Mouse (Mus musculus) limb, embryonic 12.5 days (tissue): ENCODE results near the gene Gm364. TPM values are rescaled to one million over a fixed set of nuclear protein-coding genes. Genes with fewer than 3 reads are reported as not detected.
A peak's percentile ranks its signal among the peaks of the same experiment; 100 is the strongest.

Experiments used
- ATAC-seq: fragments of 200-750 bp; cut with Nextera tagmentation; 2 replicates; pipeline ENCODE4 v1.8.0; 2017; ENCODE audit warnings: low read depth, moderate TSS enrichment; ENCODE audit not compliant: insufficient number of reproducible peaks, insufficient read depth, low FRiP score, low TSS enrichment
- H3K27ac ChIP-seq: fragments of 300-500 bp; sonication (generic); 2 replicates; pipeline ENCODE4 v1.5.1; 2016; ENCODE audit warnings: mild to moderate bottlenecking, moderate library complexity
- H3K27me3 ChIP-seq: fragments of 300-500 bp; sonication (generic); 2 replicates; pipeline ENCODE4 v1.6.1; 2016; ENCODE audit warnings: mild to moderate bottlenecking, moderate library complexity
- H3K36me3 ChIP-seq: fragments of 300-500 bp; sonication (generic); 2 replicates; pipeline ENCODE4 v1.6.1; 2016; ENCODE audit warnings: mild to moderate bottlenecking, moderate library complexity
- H3K4me1 ChIP-seq: fragments of 300-500 bp; sonication (generic); replicated peaks from 2 replicates; pipeline ENCODE4 v1.6.1; 2016
- H3K4me2 ChIP-seq: fragments of 300-500 bp; sonication (generic); 2 replicates; pipeline ENCODE4 v1.6.1; 2016; ENCODE audit warnings: mild to moderate bottlenecking, moderate library complexity
- H3K4me3 ChIP-seq: fragments of 300-500 bp; sonication (generic); replicated peaks from 2 replicates; pipeline ENCODE4 v1.5.1; 2016; ENCODE audit warnings: mild to moderate bottlenecking
- H3K9ac ChIP-seq: fragments of 300-500 bp; sonication (generic); replicated peaks from 2 replicates; pipeline ENCODE4 v1.6.1; 2016; ENCODE audit warnings: mild to moderate bottlenecking, moderate library complexity
- H3K9me3 ChIP-seq: fragments of 300-500 bp; sonication (generic); 2 replicates; pipeline ENCODE4 v1.6.1; 2016; ENCODE audit warnings: mild to moderate bottlenecking, moderate library complexity
- WGBS: fragments of 180-500 bp; shearing (Covaris S2); methylation state at CpG from one replicate; pipeline ENCODE4 v1.1.7; 2016; 5-methylcytosine and 5-hydroxymethylcytosine counted together
- polyA plus RNA-seq: library from polyadenylated mRNA; unstranded; fragments of >200 nt; fragmentation: Nextera tagmentation; extraction: Ambion mirVana; gene quantifications from 2 replicates; pipeline ENCODE4 v1.2.1, GENCODE M21; 2016

The Gm364 gene
- polyA plus RNA-seq = not detected in 2 replicates

DNA sequence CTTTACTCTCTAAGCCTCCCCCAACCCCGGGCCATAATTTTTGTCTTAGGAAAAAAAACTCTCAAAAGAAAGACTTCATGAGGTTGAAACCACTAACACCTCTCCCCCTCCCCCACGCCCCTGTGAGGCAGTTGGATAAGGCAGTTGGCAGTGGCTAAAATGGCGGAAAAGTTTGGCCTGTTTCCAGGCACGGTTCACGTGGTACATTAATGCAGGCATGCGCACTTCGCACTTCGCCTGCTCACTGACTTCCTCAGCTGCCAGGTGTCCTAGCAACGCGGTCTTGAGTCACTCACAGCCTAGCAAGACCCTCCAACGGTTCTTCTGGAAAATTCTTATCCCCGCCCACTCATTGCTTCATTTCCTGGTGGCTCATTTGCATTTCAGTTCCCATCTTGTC, at the start of gene Gm364:
Gene Gm364, plus strand, starts transcription at position 386 of the 400 bp plus-strand sequence.
- no peak for ATAC-seq
- H3K27me3 ChIP-seq = no peaks in the 10 kb centered on the region
- H3K9ac ChIP-seq = no peak within 1 kb of the TSS
- no peak within 1 kb of the TSS for H3K27ac ChIP-seq
- no peak within 1 kb of the TSS for H3K4me3 ChIP-seq
- no peaks in the 10 kb centered on the region for H3K9me3 ChIP-seq
- no peak within 1 kb of the TSS for H3K4me2 ChIP-seq
- H3K36me3 ChIP-seq = no peaks in the 10 kb centered on the region
- no peaks in the 10 kb centered on the region for H3K4me1 ChIP-seq
- 83% methylated on average over 12 of the region's 12 CpGs for WGBS

DNA sequence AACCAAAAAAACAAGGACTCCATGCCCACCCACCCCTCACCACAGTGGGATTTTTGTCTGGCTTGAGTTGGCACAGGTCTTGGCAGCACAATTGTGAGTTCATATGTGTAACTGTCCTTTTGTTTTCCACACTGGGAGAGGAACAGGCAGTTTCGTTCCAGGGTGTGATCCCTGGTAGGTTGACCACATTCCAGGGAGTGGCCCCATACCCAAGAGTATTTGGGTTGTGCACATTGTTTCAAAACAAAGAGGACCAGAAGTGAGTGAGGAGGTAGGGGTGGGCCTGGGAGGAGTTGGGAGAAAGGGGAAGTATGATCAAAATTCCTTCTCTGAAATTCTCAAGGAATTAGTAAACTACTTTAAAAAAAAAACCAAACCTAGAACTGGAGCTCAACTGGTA, 49.6 kb upstream of the Gm364 start:
- H3K4me2 ChIP-seq = no peak overlapping the region
- WGBS = 79% methylated on average over 1 of the region's 1 CpGs
- no peaks in the 10 kb centered on the region for H3K4me1 ChIP-seq
- H3K27me3 ChIP-seq = no peaks in the 10 kb centered on the region
- ATAC-seq = no peak
- H3K4me3 ChIP-seq = no peak overlapping the region
- H3K9me3 ChIP-seq = no peaks in the 10 kb centered on the region
- no peak overlapping the region for H3K27ac ChIP-seq
- H3K36me3 ChIP-seq = no peaks in the 10 kb centered on the region
- no peak overlapping the region for H3K9ac ChIP-seq

- ATAC-seq = no peak
- H3K9me3 ChIP-seq = no peaks in the 10 kb centered on the region
- 67% methylated on average over 2 of the region's 2 CpGs for WGBS
Observed at GRCm38 (mm10) chrX:57364891-57365569, 43.9 kb upstream of the Gm364 start.

DNA sequence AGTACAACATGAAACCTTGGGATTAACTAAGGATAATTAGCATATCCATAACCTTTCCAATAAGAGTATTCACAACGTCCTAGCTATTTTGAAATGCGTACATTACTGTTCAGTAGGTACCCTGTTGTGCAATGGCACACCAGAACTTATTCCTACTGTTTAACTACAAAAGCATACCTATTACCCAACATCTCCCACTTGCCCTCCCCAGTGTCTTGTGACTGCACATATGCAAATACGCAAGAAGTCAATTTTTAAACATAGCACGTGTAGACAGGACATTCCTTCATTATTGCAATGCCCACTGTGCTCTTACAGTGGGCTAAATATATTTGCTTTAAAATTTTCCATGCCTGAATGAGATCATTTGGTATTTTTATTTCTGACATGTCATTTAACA, 36.0 kb upstream of the Gm364 start:
- Histone ChIP-seq H3K36me3 (peaks cover 15% of the 10 kb centered on the region; the same call in 1 of the 2 replicates), H3K4me2 (no peak overlapping the region), H3K27ac (no peak overlapping the region), H3K4me3 (no peak overlapping the region), H3K9ac (no peak overlapping the region), H3K27me3 (no peaks in the 10 kb centered on the region), H3K4me1 (no peaks in the 10 kb centered on the region), H3K9me3 (no peaks in the 10 kb centered on the region)
- ATAC-seq = no peak
- 82% methylated on average over 4 of the region's 4 CpGs for WGBS

More at GRCm38 (mm10) chrX:57364891-57365569, 43.9 kb upstream of the Gm364 start:
- Histone ChIP-seq H3K36me3 (no peaks in the 10 kb centered on the region), H3K27ac (no peak overlapping the region), H3K4me2 (no peak overlapping the region), H3K9ac (no peak overlapping the region), H3K4me3 (no peak overlapping the region), H3K4me1 (no peaks in the 10 kb centered on the region), H3K27me3 (no peaks in the 10 kb centered on the region)

DNA sequence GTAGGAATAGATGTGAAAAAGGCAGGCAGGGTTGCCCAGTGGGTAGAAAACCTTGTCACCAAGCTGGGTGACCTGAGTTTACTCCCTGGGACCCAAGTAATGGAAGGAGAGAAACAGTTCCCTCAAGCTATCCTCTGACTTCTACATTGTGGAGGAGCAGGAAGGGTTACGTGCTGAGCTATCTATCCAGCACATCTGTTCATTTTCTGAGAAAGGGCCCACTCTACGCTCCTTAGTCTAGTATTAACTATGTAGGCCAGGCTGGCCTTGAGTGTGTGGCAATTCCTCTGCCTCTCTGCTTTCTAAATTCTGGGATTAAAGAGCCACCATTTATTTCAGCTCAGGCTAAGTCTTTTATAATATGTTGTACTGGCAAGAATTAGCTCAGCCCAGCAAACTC, 35.4 kb upstream of the Gm364 start:
- Histone ChIP-seq H3K9me3 (no peaks in the 10 kb centered on the region), H3K9ac (no peak overlapping the region), H3K4me3 (no peak overlapping the region), H3K4me1 (no peaks in the 10 kb centered on the region), H3K27ac (no peak overlapping the region), H3K27me3 (no peaks in the 10 kb centered on the region), H3K36me3 (peaks cover 18% of the 10 kb centered on the region; the same call in 1 of the 2 replicates), H3K4me2 (no peak overlapping the region)
- ATAC-seq = no peak
- WGBS = 84% methylated on average over 2 of the region's 2 CpGs

DNA sequence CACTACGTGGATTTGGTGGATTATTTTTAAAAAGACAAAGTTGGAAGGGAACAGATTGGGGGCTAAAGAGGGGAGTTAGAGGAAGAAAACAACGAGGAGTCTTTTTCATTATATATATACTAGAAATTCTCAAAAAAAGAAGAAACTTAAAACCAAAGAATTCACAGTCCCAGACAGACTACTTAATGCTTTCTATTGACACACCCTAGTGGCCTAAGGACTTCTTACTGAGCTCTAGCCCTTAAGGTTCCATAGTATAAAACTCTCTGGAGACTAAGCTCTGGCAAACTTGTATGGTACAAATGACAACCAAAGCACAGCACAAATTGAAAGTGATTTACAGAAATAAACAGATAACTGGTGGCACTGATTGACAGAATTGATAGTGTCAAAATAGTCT, 34.9 kb upstream of the Gm364 start:
- Histone ChIP-seq H3K4me1 (no peaks in the 10 kb centered on the region), H3K9me3 (no peaks in the 10 kb centered on the region), H3K27ac (no peak overlapping the region), H3K4me2 (no peak overlapping the region), H3K9ac (no peak overlapping the region), H3K27me3 (no peaks in the 10 kb centered on the region), H3K4me3 (no peak overlapping the region), H3K36me3 (peaks cover 22% of the 10 kb centered on the region; the same call in 1 of the 2 replicates)
- 89% methylated on average over 2 of the region's 2 CpGs for WGBS
- no peak for ATAC-seq

GRCm38 (mm10) chrX:57377096-57377495, 31.9 kb upstream of the Gm364 start:
- Histone ChIP-seq H3K9me3 (no peaks in the 10 kb centered on the region), H3K27me3 (no peaks in the 10 kb centered on the region), H3K36me3 (peaks cover 48% of the 10 kb centered on the region; the same call in 1 of the 2 replicates), H3K4me1 (no peaks in the 10 kb centered on the region), H3K9ac (no peak overlapping the region), H3K27ac (no peak overlapping the region), H3K4me2 (no peak overlapping the region), H3K4me3 (no peak overlapping the region)
- ATAC-seq = no peak
- WGBS = 79% methylated on average over 3 of the region's 3 CpGs

DNA sequence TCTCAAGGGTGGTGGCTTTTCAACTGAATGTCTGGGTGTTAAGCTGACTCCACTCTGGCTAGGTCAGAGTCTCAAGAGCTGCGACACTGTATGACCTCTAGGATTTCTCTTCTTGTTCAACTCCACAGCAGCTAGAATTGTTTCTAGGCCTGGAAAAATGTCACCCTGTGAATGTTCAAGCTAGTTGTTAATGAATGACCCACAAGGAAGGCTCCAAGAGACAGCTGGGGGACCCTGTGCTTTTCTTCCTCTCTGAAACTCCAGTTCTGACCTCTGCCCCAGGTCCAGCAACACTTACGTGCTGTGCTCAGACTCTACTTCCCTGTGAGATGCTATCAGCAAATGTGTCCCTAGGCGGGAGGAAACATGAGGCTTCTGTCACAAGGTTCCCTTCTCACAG, 30.4 kb upstream of the Gm364 start:
- H3K9ac ChIP-seq = no peak overlapping the region
- ATAC-seq = no peak
- no peaks in the 10 kb centered on the region for H3K9me3 ChIP-seq
- no peaks in the 10 kb centered on the region for H3K27me3 ChIP-seq
- H3K4me3 ChIP-seq = no peak overlapping the region
- H3K36me3 ChIP-seq = peaks cover 58% of the 10 kb centered on the region; the same call in 1 of the 2 replicates
- H3K27ac ChIP-seq = no peak overlapping the region
- H3K4me1 ChIP-seq = no peaks in the 10 kb centered on the region
- WGBS = 96% methylated on average over 3 of the region's 3 CpGs
- H3K4me2 ChIP-seq = no peak overlapping the region

DNA sequence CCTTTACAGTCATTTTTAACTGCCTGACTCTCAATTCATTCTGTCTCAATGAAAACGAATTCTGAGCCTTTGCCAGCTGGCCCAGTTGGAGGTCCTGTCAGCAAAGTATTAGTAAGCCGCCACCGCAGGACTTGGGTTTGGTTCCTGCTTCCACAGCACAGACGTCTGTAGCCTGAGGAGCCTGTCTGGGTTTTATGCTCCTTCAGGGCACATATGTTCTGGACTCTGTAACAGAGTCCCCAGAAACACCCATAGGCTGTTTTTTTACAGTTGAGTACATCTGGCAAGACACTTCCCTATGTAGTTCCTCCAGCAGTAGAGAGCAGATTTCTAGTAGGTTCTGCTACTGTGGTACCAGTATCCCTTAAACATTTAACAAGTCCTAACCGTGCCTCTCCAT, 28.0 kb upstream of the Gm364 start:
- Histone ChIP-seq H3K9me3 (no peaks in the 10 kb centered on the region), H3K27me3 (no peaks in the 10 kb centered on the region), H3K4me1 (no peaks in the 10 kb centered on the region), H3K4me2 (no peak overlapping the region), H3K27ac (no peak overlapping the region), H3K4me3 (no peak overlapping the region), H3K36me3 (peaks cover 81% of the 10 kb centered on the region), H3K9ac (no peak overlapping the region)
- no peak for ATAC-seq
- 79% methylated on average over 5 of the region's 5 CpGs for WGBS

- peaks cover 21% of the 10 kb centered on the region for H3K36me3 ChIP-seq
- peak; percentile 90 for ATAC-seq
- H3K9ac ChIP-seq = peak within 1 kb of the TSS; percentile 73
- H3K27ac ChIP-seq = peak within 1 kb of the TSS; percentile 93
- H3K4me3 ChIP-seq = peak within 1 kb of the TSS; percentile 56
- H3K4me2 ChIP-seq = peak within 1 kb of the TSS; percentile 54
- WGBS = 18% methylated on average over 50 of the region's 50 CpGs
- H3K27me3 ChIP-seq = no peaks in the 10 kb centered on the region
- H3K4me1 ChIP-seq = no peaks in the 10 kb centered on the region
- no peaks in the 10 kb centered on the region for H3K9me3 ChIP-seq
Observed at GRCm38 (mm10) chrX:57392367-57393246, 16.3 kb upstream of the Gm364 start, which contains the start of gene Rbmx. Gene Rbmx (minus strand): TSS chrX:57393036.

DNA sequence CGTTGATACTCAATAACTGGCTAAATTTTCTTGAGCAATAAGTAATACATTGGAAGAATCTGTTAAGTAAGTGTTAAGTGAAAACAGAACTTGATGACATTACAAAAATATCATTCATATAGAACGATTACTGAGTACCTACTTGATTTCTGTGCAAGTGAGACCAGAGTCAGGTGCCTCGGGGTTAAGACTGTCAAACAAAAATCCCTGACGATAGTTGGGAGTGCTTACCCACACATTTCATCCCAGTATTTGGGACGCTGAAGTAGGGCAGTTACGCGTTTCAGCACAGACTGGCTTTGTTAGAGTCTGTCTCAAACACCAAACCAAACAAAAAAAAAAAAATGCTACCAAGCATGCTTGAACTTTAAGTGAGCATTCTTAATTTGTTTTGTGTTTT, 15.5 kb upstream of the Gm364 start:
- no peak for ATAC-seq
- Histone ChIP-seq H3K4me3 (peak overlapping the region; percentile 56), H3K4me2 (peak overlapping the region; percentile 28), H3K36me3 (peaks cover 15% of the 10 kb centered on the region), H3K9me3 (no peaks in the 10 kb centered on the region), H3K27me3 (no peaks in the 10 kb centered on the region), H3K27ac (no peak overlapping the region), H3K4me1 (no peaks in the 10 kb centered on the region), H3K9ac (no peak overlapping the region)
- 26% methylated on average over 7 of the region's 7 CpGs for WGBS
